Mouse (Mus musculus) left cerebral cortex, postnatal 36 days (tissue): ENCODE results near the gene Nfatc2. TPM values are rescaled to one million over a fixed set of nuclear protein-coding genes. Genes with fewer than 3 reads are reported as not detected.

Experiments
- DNase-seq, 2 experiments: peaks; one replicate each; pipeline ENCODE4 v3.0.0; 2021 to 2022; ENCODE audit warnings: low spot score in 2 of 2, mixed read lengths in 1 of 2
- intact Hi-C: fragments of 180-260 bp; cut with DNase I; formaldehyde crosslinking; loops from one replicate; pipeline ENCODE4 v1.15.1; 2025
- total RNA-seq, 2 experiments: library from RNA; stranded (reverse); gene quantifications; 2 replicates each; pipeline ENCODE4 v1.2.3; 2021

Gene Nfatc2
- total RNA-seq, 2 experiments from 2014 or later = 9.5 to 12.5 TPM

- intact Hi-C loops = no loop called here
- DNase-seq = no peak
These were observed 18.4 kb downstream of the Nfatc2 start for GRCm38 (mm10) chr2:168583084-168583483.

GRCm38 (mm10) chr2:168581207-168581854 lies 20.1 kb downstream of the Nfatc2 start:
- no peak for DNase-seq
- intact Hi-C loops = no loop called here

- intact Hi-C loops = no loop called here
- DNase-seq = no peak
These were observed 21.1 kb downstream of the Nfatc2 start for GRCm38 (mm10) chr2:168580295-168580915.

GRCm38 (mm10) chr2:168579601-168580130 lies 21.8 kb downstream of the Nfatc2 start:
- DNase-seq = no peak
- intact Hi-C loops = no loop called here

- intact Hi-C loops = no loop called here
- no peak for DNase-seq
These were observed 22.3 kb downstream of the Nfatc2 start for GRCm38 (mm10) chr2:168579109-168579508.

- intact Hi-C loops = no loop called here
- no peak for DNase-seq
These were observed 23.3 kb downstream of the Nfatc2 start for GRCm38 (mm10) chr2:168578132-168578531.

GRCm38 (mm10) chr2:168577381-168577780 lies 24.1 kb downstream of the Nfatc2 start:
- intact Hi-C loops = no loop called here
- DNase-seq = no peak

GRCm38 (mm10) chr2:168575834-168576233 lies 25.6 kb downstream of the Nfatc2 start:
- no peak for DNase-seq
- intact Hi-C loops = no loop called here

- intact Hi-C loops = no loop called here
- no peak for DNase-seq
These were observed 26.5 kb downstream of the Nfatc2 start for GRCm38 (mm10) chr2:168574934-168575333.

- DNase-seq = no peak
- intact Hi-C loops = no loop called here
These were observed 27.6 kb downstream of the Nfatc2 start for GRCm38 (mm10) chr2:168573866-168574265.

- no peak for DNase-seq
- intact Hi-C loops = no loop called here
These were observed 30.2 kb downstream of the Nfatc2 start for GRCm38 (mm10) chr2:168571241-168571640.

- DNase-seq = no peak
- intact Hi-C loops = no loop called here
These were observed 35.8 kb downstream of the Nfatc2 start for GRCm38 (mm10) chr2:168565538-168566253.

GRCm38 (mm10) chr2:168563184-168563583 lies 38.3 kb downstream of the Nfatc2 start:
- intact Hi-C loops = no loop called here
- DNase-seq = no peak

GRCm38 (mm10) chr2:168557035-168557434 lies 44.4 kb downstream of the Nfatc2 start:
- intact Hi-C loops = no loop called here
- no peak for DNase-seq

GRCm38 (mm10) chr2:168555897-168556670 lies 45.4 kb downstream of the Nfatc2 start:
- intact Hi-C loops = no loop called here
- no peak for DNase-seq

GRCm38 (mm10) chr2:168553541-168553961 lies 47.9 kb downstream of the Nfatc2 start:
- intact Hi-C loops = loop anchor here (5.0 kb wide), 1 partner anchor 49 kb away; the partner anchor contains the start of gene Nfatc2
- DNase-seq = no peak

GRCm38 (mm10) chr2:168552405-168552804 lies 49.1 kb downstream of the Nfatc2 start:
- DNase-seq = no peak
- intact Hi-C loops = loop anchor here (5.0 kb wide), 1 partner anchor 50 kb away; the partner anchor contains the start of gene Nfatc2

- intact Hi-C loops = loop anchor here (5.0 kb wide), 1 partner anchor 51 kb away; the partner anchor contains the start of gene Nfatc2
- no peak for DNase-seq
These were observed 50.2 kb downstream of the Nfatc2 start for GRCm38 (mm10) chr2:168551218-168551617.

- intact Hi-C loops = no loop called here
- no peak for DNase-seq
These were observed 52.1 kb downstream of the Nfatc2 start for GRCm38 (mm10) chr2:168549326-168549725.

- intact Hi-C loops = no loop called here
- DNase-seq = no peak
These were observed 53.4 kb downstream of the Nfatc2 start for GRCm38 (mm10) chr2:168548008-168548407.
